Mouse (Mus musculus) megakaryocyte, embryonic 14.5 days (primary cell): ENCODE measurements around the gene Gsdme.

Experiments used
- FLI1 ChIP-seq: IDR thresholded peaks from 2 replicates; pipeline ENCODE4 v1.6.1; 2012; ENCODE audit warnings: low read length, inconsistent platforms, mixed read lengths
- GATA1 ChIP-seq: IDR thresholded peaks from 3 replicates; pipeline ENCODE4 v1.6.1; 2012; ENCODE audit warnings: mixed read lengths, low read length, inconsistent platforms, borderline replicate concordance

GRCm38 (mm10) chr6:50180189-50180588, 83.5 kb downstream of the Gsdme start:
- TF ChIP-seq FLI1 (no peak), GATA1 (no peak)
